Mouse (Mus musculus) thymus, adult 2 months (tissue): Measurements from ENCODE around the gene Nup205.

Experiments used
- CTCF ChIP-seq: fragments of 200-500 bp; IDR thresholded peaks from 2 replicates; pipeline ENCODE4 v1.5.1; 2012; ENCODE audit warnings: mild to moderate bottlenecking, control low read depth, low read length, moderate library complexity, borderline replicate concordance; ENCODE audit not compliant: control insufficient read depth, poor library complexity, insufficient read depth; ENCODE audit errors: extremely low read depth
- POLR2A ChIP-seq: fragments of 200-500 bp; IDR thresholded peaks from 2 replicates; pipeline ENCODE4 v1.6.1; 2012; ENCODE audit warnings: mild to moderate bottlenecking, low read length, control low read depth, moderate library complexity; ENCODE audit not compliant: control insufficient read depth, poor library complexity, insufficient read depth; ENCODE audit errors: extremely low read depth

DNA sequence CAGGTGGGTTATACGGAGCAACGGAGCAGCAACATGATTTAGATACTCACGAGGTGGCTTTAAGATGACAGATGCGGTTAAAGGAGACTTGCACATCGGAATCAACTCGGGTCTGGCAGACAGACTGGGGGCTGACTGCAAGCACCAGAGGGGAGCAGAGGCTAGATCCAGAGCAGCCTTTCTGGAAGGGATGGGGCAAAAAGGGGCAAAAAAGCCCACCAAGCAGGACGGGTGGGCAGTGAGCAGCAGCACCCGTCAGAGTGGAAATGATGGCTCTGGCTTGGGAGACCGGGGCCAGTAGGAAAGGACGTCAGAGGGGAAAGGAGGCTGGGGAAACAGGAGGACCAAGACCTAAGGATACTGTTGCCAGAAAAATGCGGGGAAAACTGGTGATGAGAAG, 44.4 kb upstream of the Nup205 start:
- TF ChIP-seq CTCF = no peak
- TF ChIP-seq POLR2A = no peak
